Mouse (Mus musculus): ENCODE data around the gene Rnase1. TPM values are rescaled to one million over a fixed set of nuclear protein-coding genes. Genes with fewer than 3 reads are reported as not detected.
A peak's percentile ranks its signal among the peaks of the same experiment; 100 is the strongest.
"Not testable (repeated sequence)": the region's sequence is repeated elsewhere in the genome, so short reads cannot be mapped to it uniquely, and the experiment has no call there.

Gene Rnase1
- 0.70 and 0.74 TPM in 2 replicates for polyA plus RNA-seq (2015; fragmentation: Nextera tagmentation; extraction: Ambion mirVana)

DNA sequence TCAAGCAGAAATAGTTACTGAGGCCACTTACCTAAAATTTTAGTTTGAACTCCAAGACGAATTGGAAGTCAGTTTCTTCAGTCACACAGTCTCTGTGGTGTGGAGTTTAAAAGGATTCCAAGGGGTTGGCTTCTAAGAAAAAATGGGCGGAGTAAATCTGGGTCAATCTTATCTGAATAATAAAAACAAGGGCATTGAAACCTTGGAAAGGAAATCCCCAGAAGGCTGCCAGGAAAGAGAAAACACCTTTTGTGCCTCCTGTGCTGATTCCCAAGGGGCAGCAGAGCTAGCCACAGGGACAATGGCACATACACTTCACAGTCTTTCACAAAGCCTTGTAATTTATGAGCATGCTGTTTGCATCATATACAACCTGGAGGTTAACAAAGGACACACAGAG, at the start of gene Rnase1:
TSS of gene Rnase1 (minus strand) at position 101 of the 400 bp plus-strand sequence.
- Histone ChIP-seq H3K27me3 (replicated peaks; ENCODE audit: insufficient read depth, low read length) (no peaks in the 10 kb centered on the region), H3K4me3 (ENCODE audit: low read depth, low read length) (no peak within 1 kb of the TSS), H3K4me1 (ENCODE audit: insufficient read depth, low read depth, low read length) (no peaks in the 10 kb centered on the region), H3K4me2 (replicated peaks; ENCODE audit: low read depth, low read length) (no peak within 1 kb of the TSS), H3K9me3 (ENCODE audit: low read length) (no peaks in the 10 kb centered on the region), H3K36me3 (ENCODE audit: insufficient read depth, low read length) (no peaks in the 10 kb centered on the region), H3K27ac (ENCODE audit: low read length) (no peak within 1 kb of the TSS), H3K9ac (replicated peaks; ENCODE audit: low read depth) (no peak within 1 kb of the TSS)
- 68% methylated on average over 2 of the region's 2 CpGs for WGBS
- DNase-seq (ENCODE audit: low spot score): no peak
- TF ChIP-seq EP300 (IDR thresholded peaks at IDR 0.05): no peak
- TF ChIP-seq CTCF (IDR thresholded peaks at IDR 0.05): no peak
- no peak for ATAC-seq

DNA sequence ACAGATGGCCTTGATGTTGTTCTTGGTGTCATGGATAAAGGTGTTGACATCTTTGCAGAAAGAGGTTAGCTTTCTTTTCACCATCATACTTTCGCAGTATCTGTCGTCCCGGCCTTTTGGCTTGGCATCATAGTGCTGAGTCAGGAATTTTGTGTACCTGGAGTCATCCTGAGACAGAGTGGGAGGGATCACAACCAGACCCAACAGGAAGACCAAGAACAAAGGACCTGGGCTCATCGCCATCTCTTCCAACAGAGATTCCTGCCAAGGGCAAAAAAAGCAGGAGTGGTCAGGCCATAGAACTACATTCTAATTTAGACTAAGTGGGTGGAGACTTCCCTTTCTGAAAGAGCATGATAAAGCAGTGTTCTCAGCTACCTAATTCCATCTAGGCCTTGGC, 49.1 kb upstream of the Rnase1 start:
- DNase-seq (ENCODE audit: low spot score) (peak; percentile 17), ATAC-seq (peak; percentile 50; the same call in 1 of the 2 replicates)
- WGBS: 83% methylated on average over 4 of the region's 4 CpGs
- no peak overlapping the region for H3K4me3 ChIP-seq (ENCODE audit: low read depth, low read length)
- H3K9me3 ChIP-seq (ENCODE audit: low read length): no peaks in the 10 kb centered on the region
- H3K4me2 ChIP-seq (replicated peaks; ENCODE audit: low read depth, low read length): no peak overlapping the region
- H3K27ac ChIP-seq (ENCODE audit: low read length): no peak overlapping the region
- no peaks in the 10 kb centered on the region for H3K36me3 ChIP-seq (ENCODE audit: insufficient read depth, low read length)
- H3K4me1 ChIP-seq (ENCODE audit: insufficient read depth, low read depth, low read length): no peaks in the 10 kb centered on the region
- H3K27me3 ChIP-seq (replicated peaks; ENCODE audit: insufficient read depth, low read length): no peaks in the 10 kb centered on the region
- TF ChIP-seq CTCF (IDR thresholded peaks at IDR 0.05) (no peak), EP300 (IDR thresholded peaks at IDR 0.05) (no peak)
- H3K9ac ChIP-seq (replicated peaks; ENCODE audit: low read depth): no peak overlapping the region

GRCm38 (mm10) chr14:51181051-51181450, 34.5 kb upstream of the Rnase1 start:
- not testable (repeated sequence) for ATAC-seq
- WGBS: 59% methylated on average over 2 of the region's 2 CpGs

GRCm38 (mm10) chr14:51173843-51174242, 27.3 kb upstream of the Rnase1 start:
- no peak for DNase-seq (ENCODE audit: low spot score)
- 82% methylated on average over 4 of the region's 4 CpGs for WGBS
- H3K4me2 ChIP-seq (replicated peaks; ENCODE audit: low read depth, low read length): no peak overlapping the region
- no peak overlapping the region for H3K4me3 ChIP-seq (ENCODE audit: low read depth, low read length)
- TF ChIP-seq EP300 (IDR thresholded peaks at IDR 0.05): no peak
- TF ChIP-seq CTCF (IDR thresholded peaks at IDR 0.05): no peak
- no peak overlapping the region for H3K27ac ChIP-seq (ENCODE audit: low read length)
- H3K36me3 ChIP-seq (ENCODE audit: insufficient read depth, low read length): no peaks in the 10 kb centered on the region
- H3K9me3 ChIP-seq (ENCODE audit: low read length): no peaks in the 10 kb centered on the region
- no peaks in the 10 kb centered on the region for H3K4me1 ChIP-seq (ENCODE audit: insufficient read depth, low read depth, low read length)
- no peaks in the 10 kb centered on the region for H3K27me3 ChIP-seq (replicated peaks; ENCODE audit: insufficient read depth, low read length)
- H3K9ac ChIP-seq (replicated peaks; ENCODE audit: low read depth): no peak overlapping the region
- no peak for ATAC-seq

More at GRCm38 (mm10) chr14:51181051-51181450, 34.5 kb upstream of the Rnase1 start:
- not testable (repeated sequence) for H3K27ac ChIP-seq (ENCODE audit: low read length); H3K27me3 ChIP-seq (replicated peaks; ENCODE audit: insufficient read depth, low read length); H3K4me3 ChIP-seq (ENCODE audit: low read depth, low read length); H3K9me3 ChIP-seq (ENCODE audit: low read length); H3K36me3 ChIP-seq (ENCODE audit: insufficient read depth, low read length); H3K4me1 ChIP-seq (ENCODE audit: insufficient read depth, low read depth, low read length); DNase-seq (ENCODE audit: low spot score); H3K4me2 ChIP-seq (replicated peaks; ENCODE audit: low read depth, low read length); H3K9ac ChIP-seq (replicated peaks; ENCODE audit: low read depth)

DNA sequence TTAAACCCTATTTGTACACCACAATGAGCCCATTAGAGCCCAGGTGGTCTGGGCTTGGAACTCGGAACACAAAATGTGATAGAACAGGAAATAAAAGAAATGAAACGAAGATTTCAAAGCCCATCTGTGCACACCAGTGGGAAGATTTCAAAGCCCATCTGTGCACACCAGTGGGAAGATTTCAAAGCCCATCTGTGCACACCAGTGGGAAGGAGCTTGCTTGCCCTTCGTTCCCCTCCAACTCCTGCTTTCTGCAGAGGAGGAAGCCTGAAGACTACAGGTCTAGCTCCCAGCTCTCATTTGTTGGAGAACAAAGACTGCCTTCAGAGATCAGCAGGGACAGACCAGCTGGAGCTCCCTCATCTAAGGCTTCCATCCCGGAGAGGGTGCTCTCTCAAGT, 26.4 kb upstream of the Rnase1 start:
- H3K27ac ChIP-seq (ENCODE audit: low read length); ATAC-seq; H3K27me3 ChIP-seq (replicated peaks; ENCODE audit: insufficient read depth, low read length); H3K4me3 ChIP-seq (ENCODE audit: low read depth, low read length); H3K9me3 ChIP-seq (ENCODE audit: low read length); H3K4me2 ChIP-seq (replicated peaks; ENCODE audit: low read depth, low read length); H3K36me3 ChIP-seq (ENCODE audit: insufficient read depth, low read length); H3K9ac ChIP-seq (replicated peaks; ENCODE audit: low read depth); H3K4me1 ChIP-seq (ENCODE audit: insufficient read depth, low read depth, low read length); DNase-seq (ENCODE audit: low spot score): not testable (repeated sequence)
- WGBS: 49% methylated on average over 4 of the region's 4 CpGs

GRCm38 (mm10) chr14:51172095-51172865, 25.7 kb upstream of the Rnase1 start:
- H3K36me3 ChIP-seq (ENCODE audit: insufficient read depth, low read length); H3K4me3 ChIP-seq (ENCODE audit: low read depth, low read length); ATAC-seq; H3K4me1 ChIP-seq (ENCODE audit: insufficient read depth, low read depth, low read length); H3K9me3 ChIP-seq (ENCODE audit: low read length); H3K9ac ChIP-seq (replicated peaks; ENCODE audit: low read depth); H3K27me3 ChIP-seq (replicated peaks; ENCODE audit: insufficient read depth, low read length); H3K27ac ChIP-seq (ENCODE audit: low read length); H3K4me2 ChIP-seq (replicated peaks; ENCODE audit: low read depth, low read length): not testable (repeated sequence)
- 33% methylated on average over 9 of the region's 9 CpGs for WGBS
- peak; percentile 37 for DNase-seq (ENCODE audit: low spot score)
- TF ChIP-seq CTCF (IDR thresholded peaks at IDR 0.05): peak; percentile 75

- Histone ChIP-seq H3K4me1 (ENCODE audit: insufficient read depth, low read depth, low read length) (no peaks in the 10 kb centered on the region), H3K4me2 (replicated peaks; ENCODE audit: low read depth, low read length) (no peak overlapping the region), H3K9ac (replicated peaks; ENCODE audit: low read depth) (no peak overlapping the region), H3K36me3 (ENCODE audit: insufficient read depth, low read length) (no peaks in the 10 kb centered on the region), H3K9me3 (ENCODE audit: low read length) (no peaks in the 10 kb centered on the region), H3K27ac (ENCODE audit: low read length) (no peak overlapping the region), H3K27me3 (replicated peaks; ENCODE audit: insufficient read depth, low read length) (no peaks in the 10 kb centered on the region), H3K4me3 (ENCODE audit: low read depth, low read length) (no peak overlapping the region)
- DNase-seq (ENCODE audit: low spot score) (no peak), ATAC-seq (no peak)
- TF ChIP-seq CTCF (IDR thresholded peaks at IDR 0.05) (no peak), EP300 (IDR thresholded peaks at IDR 0.05) (no peak)
Observed at GRCm38 (mm10) chr14:51166068-51166467, 19.5 kb upstream of the Rnase1 start.

All from lung, postnatal 0 days (tissue).